13 mouse cellular contexts compared by ENCODE assay signal in the genomic region with DNA sequence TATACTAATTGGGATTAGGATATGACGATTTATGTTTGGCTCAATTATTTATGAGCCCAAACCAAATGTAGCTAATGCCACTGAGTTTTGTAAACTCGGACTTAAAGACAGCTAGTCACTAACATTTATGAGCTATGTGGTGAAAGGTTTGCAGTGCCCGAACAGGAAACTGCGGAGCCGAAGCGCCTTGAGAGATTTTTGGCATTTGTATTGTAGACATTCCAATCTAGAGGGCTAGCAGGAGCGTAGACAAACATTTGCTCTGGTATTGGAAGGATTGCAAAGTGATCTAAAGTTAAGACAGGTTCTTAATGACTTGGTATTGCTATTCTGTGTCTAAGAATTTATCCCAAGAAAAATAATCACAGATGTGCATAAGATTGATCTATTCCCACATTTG.
"Had no signal": no experiment of that assay in that cellular context is flagged by ENCODE, and none has a peak within 500 bp of the region (broad histone marks: within the 10 kb centered on the region; RNA-seq: fewer than 3 reads in every experiment).

No protein-coding gene starts in this region.

- H3K4me3 ChIP-seq: intestine, embryonic 15.5 days; layer of hippocampus, adult 2 months; limb, embryonic 12.5 days; liver, embryonic 13.5 days; midbrain, embryonic 13.5 days had no signal

- DNase-seq: kidney, adult 8-10 months; kidney, postnatal 4 days; liver; liver, embryonic 13.5 days; liver, postnatal 0 days; right cerebral cortex, adult 18-20 months; thymus, postnatal 4 days had no signal

- H3K36me3 ChIP-seq: intestine, embryonic 15.5 days; limb, embryonic 12.5 days; liver, embryonic 13.5 days had no signal

- H3K27me3 ChIP-seq: intestine, embryonic 15.5 days; limb, embryonic 12.5 days; liver, embryonic 13.5 days; midbrain, embryonic 13.5 days had no signal

- H3K4me2 ChIP-seq: intestine, embryonic 15.5 days; limb, embryonic 12.5 days; liver, embryonic 13.5 days; midbrain, embryonic 13.5 days had no signal

- H3K9ac ChIP-seq: intestine, embryonic 15.5 days; limb, embryonic 12.5 days; liver, embryonic 13.5 days; liver, postnatal 0 days; midbrain, embryonic 13.5 days had no signal

- ATAC-seq: intestine, embryonic 15.5 days; liver, postnatal 0 days; midbrain, embryonic 13.5 days had no signal

- H3K9me3 ChIP-seq: intestine, embryonic 15.5 days; limb, embryonic 12.5 days; liver, embryonic 13.5 days; midbrain, embryonic 13.5 days had no signal

- H3K27ac ChIP-seq: intestine, embryonic 15.5 days; kidney, postnatal 0 days; layer of hippocampus, adult 2 months; limb, embryonic 12.5 days; liver, embryonic 13.5 days; midbrain, embryonic 13.5 days; stomach, postnatal 0 days had no signal
